Mouse (Mus musculus): Measurements from ENCODE around the gene Olfr827. TPM values are rescaled to one million over a fixed set of nuclear protein-coding genes. Genes with fewer than 3 reads are reported as not detected.

Gene Olfr827
- not detected for total RNA-seq (2021)

- intact Hi-C loops (cut with DNase I) = no loop called here
Measured at GRCm38 (mm10) chr10:130214303-130214702, at the start of gene Olfr827. Gene Olfr827, minus strand, starts transcription at chr10:130214403.

DNA sequence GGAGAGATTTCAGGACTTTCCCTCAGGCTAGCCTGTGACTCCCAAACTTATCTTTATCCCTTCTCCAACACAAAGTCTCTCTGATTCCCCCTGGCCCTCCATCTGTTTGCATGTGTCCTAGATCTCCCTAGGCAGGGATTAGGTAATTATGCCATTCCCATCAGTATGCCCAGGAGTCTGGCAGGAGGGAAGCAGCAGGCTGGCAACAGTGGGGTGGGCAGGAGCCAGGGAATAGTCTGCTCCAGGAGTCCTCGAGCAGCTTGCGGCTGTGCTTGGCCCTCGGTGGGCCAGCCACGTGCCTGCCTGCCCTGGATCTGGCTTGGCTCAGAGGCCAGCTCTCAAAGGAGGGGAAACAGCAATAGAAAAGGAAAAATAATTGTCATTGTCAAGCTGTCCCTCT lies 49.0 kb upstream of the Olfr827 start:
- intact Hi-C loops (cut with DNase I) = no loop called here
- DNase-seq = peak; percentile 80

More at GRCm38 (mm10) chr10:130214303-130214702, at the start of gene Olfr827:
- no peak for DNase-seq

DNA sequence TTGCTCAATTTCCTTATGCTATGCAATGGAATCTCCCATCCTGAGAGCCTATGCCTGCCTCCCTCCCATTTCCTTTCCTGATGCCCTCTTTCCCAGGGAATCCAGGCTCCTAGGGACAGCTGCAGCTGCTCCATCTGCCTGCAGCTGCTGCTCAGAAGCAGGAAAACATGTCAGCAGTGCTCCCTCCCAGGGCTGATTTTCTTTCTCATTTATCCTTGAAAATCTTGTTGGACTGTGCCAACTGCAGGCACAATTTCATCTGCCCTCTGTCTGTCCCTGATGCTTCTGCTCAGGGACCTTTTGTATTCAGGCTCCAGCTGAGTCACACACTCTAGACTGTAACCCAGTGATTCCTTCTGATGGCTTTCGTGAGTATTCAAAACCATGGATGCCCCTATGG lies 45.3 kb upstream of the Olfr827 start:
- DNase-seq = peak; percentile 16
- intact Hi-C loops (cut with DNase I) = no loop called here

DNA sequence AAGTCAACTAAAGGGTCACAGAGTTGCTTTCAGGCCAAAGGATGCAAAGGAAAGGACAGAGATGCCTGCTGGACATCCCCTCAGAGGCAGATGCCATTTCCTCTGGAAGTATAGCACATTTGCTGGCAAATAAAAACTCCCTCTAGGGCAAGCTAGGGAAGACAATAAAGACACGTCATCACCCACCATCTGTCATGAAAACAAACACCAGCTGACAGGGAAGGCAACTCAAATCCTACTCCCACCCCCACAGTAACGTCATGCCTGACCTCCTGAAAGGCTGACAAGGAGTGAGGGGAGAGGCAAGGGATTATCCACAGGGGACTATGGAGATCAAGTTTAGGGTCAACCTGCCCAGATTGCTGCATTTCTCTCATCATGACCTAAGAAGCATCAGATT lies 30.1 kb upstream of the Olfr827 start:
- intact Hi-C loops (cut with DNase I) = no loop called here
- peak; percentile 12 for DNase-seq

- intact Hi-C loops (cut with DNase I) = no loop called here
- DNase-seq = no peak
Measured at GRCm38 (mm10) chr10:130238318-130239209, 24.4 kb upstream of the Olfr827 start.

DNA sequence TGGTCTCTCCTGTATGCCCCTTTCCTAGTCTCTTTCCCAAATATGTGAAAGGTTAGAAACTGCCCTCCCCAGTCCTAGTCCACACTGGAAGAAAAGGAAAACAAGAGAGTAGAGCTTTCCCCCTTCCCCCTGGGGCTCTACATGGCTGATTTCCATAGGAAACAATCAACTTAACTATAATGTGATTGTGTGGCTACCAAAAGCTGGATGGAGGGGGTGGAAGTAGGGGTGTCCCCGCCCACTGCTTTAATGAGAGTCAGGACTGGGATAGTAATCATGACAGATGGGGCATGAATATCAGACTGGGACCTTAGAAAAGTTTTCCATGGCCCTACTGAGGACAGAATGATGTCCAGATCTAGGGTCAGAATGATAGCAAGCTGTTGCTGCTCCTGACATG lies 20.4 kb upstream of the Olfr827 start:
- no peak for DNase-seq
- intact Hi-C loops (cut with DNase I) = no loop called here

DNA sequence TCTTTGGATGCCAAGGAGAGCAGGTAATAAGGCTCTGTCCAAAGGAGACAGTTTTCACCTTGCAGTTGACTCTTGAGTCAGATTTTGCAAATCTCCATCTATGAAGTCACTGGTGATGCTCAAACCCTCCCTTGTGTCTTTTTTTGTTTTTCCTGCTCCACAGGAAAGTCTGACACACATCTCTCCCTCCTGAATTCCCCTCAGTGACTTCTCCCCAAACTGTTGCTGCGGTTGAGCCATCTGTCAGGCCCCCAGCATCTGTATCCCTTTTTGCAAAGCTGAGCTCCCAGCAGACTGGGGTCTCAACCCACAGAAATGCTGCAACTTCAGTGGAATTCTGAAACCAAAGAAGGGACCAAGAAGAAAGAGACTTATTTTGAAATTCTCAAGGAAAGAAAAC lies 17.9 kb upstream of the Olfr827 start:
- no peak for DNase-seq
- intact Hi-C loops (cut with DNase I) = no loop called here

DNA sequence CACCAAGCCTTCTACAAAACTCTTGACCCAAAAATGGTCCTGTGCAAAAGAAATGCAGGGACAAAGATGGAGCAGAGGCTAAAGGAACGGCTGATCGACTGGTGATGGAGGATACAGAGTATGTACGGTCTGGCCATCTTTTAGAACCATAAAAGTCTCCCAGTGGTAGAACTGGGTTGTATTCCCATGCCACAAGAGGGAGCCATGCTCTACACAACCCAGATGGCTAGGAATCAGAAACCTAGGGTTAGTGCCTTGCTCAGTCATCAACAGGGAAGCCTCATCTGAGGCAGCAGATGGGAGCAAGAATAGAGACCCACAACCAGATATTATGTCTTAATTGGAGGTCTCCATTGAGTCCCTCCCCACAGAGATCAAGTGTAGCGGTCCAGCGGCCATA lies 15.4 kb upstream of the Olfr827 start:
- peak; percentile 3 for DNase-seq
- intact Hi-C loops (cut with DNase I) = loop anchor here (2.0 kb wide), 1 partner anchor 69 kb away; no protein-coding TSS in a partner anchor

GRCm38 (mm10) chr10:130228246-130228645 lies 14.0 kb upstream of the Olfr827 start:
- intact Hi-C loops (cut with DNase I) = loop anchor here (2.0 kb wide), 1 partner anchor 71 kb away; no protein-coding TSS in a partner anchor
- peak; percentile 62 for DNase-seq

DNA sequence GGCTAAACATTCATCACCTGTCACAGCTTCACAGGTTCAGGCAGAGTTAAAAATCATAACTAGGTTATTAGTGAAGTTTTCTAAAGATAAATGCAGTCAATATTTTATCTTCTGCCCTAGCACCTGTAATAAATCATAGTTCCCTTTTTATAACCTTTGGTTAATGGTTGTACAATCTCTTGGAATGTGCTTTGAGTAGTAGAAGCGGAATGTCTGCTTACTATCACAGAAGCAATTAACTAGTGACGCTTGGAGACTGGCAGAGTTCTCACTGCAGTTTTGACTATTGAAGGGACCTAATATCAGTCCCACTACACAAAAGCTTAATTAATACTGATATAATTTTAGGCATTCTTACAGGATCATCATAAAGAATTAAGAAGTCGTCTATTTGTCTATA lies 10.8 kb upstream of the Olfr827 start:
- DNase-seq = no peak
- intact Hi-C loops (cut with DNase I) = no loop called here

DNA sequence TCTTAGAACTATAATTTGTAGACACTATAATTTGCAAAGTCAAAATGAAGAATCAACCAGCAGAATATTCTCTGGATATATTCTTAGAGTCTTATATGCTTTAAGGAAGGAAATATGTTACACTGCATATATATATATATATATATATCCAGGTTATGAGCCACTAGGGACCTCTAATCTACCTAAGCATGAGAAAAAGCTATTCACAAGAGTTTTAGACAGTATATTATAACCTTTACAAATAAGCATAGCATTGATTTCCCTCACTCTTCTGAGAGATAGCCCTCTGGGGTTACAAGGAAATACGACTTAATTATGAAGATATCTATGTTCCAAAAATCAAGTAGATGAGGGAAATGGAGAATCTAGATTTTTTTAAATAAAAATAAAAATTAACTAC lies 30.1 kb downstream of the Olfr827 start, which contains the start of gene Olfr826:
TSS of gene Olfr826 (minus strand) at position 101 of the 400 bp plus-strand sequence.
- intact Hi-C loops (cut with DNase I) = no loop called here

GRCm38 (mm10) chr10:130166666-130167065 lies 47.5 kb downstream of the Olfr827 start, which contains the start of gene Olfr825:
Gene Olfr825, minus strand, starts transcription at chr10:130166766.
- DNase-seq = no peak
- intact Hi-C loops (cut with DNase I) = no loop called here

More for the DNA sequence above, 30.1 kb downstream of the Olfr827 start, which contains the start of gene Olfr826:
- DNase-seq = no peak

DNA sequence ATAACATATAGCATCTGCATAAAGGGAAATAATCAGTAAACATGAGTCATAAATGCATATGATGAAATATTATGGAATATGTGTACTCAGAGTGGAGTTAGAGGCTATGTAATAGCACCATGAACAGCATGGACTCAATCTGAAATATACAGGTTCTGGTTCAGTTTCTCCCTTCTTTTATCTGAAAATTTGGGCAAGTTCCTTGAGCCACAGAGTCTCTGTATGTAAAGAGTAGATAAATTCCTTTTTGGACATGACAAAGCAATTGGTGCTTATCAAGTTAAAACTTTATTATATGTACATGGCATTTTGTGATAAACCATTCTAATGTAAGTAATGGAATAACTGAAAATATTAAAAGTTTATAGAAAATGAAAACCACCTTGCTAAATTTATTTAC lies 49.0 kb downstream of the Olfr827 start:
- intact Hi-C loops (cut with DNase I) = no loop called here
- DNase-seq = no peak

Other genes with a start within 250 kb of the Olfr827 start
- gene Olfr819, start 247.1 kb downstream of the Olfr827 start, total RNA-seq (2021) = not detected
- gene Olfr247, start 238.3 kb downstream of the Olfr827 start, total RNA-seq (2021) = not detected
- not detected for gene Gm10310, start 229.3 kb downstream of the Olfr827 start, total RNA-seq (2021)
- gene Olfr820, start 201.8 kb downstream of the Olfr827 start, total RNA-seq (2021) = not detected
- gene Olfr821, start 184.1 kb downstream of the Olfr827 start, total RNA-seq (2021) = not detected
- gene Olfr822, start 143.2 kb downstream of the Olfr827 start, total RNA-seq (2021) = not detected
- not detected for gene Olfr823, start 99.0 kb downstream of the Olfr827 start, total RNA-seq (2021)
- not detected for gene Olfr824, start 84.4 kb downstream of the Olfr827 start, total RNA-seq (2021)
- not detected for gene Olfr825, start 47.6 kb downstream of the Olfr827 start, total RNA-seq (2021)
- not detected for gene Olfr826, start 30.2 kb downstream of the Olfr827 start, total RNA-seq (2021)
- gene Neurod4, start 65.8 kb upstream of the Olfr827 start, total RNA-seq (2021) = not detected
- 1 to 10 TPM in 1 of 2 experiments, under 1 TPM in 1; 0.56 to 2.6 TPM for gene Tespa1, start 108.5 kb upstream of the Olfr827 start, total RNA-seq (2021)
- gene Vmn2r84, start 179.9 kb upstream of the Olfr827 start, total RNA-seq (2021) = under 1 TPM; 0.10 to 0.12 TPM
- under 1 TPM; 0.20 to 0.32 TPM for gene Vmn2r85, start 215.3 kb upstream of the Olfr827 start, total RNA-seq (2021)
- under 1 TPM; 0.12 TPM for gene Vmn2r86, start 241.6 kb upstream of the Olfr827 start, total RNA-seq (2021)

Measured in left cerebral cortex, postnatal 4 days (tissue).